Mouse (Mus musculus) hindbrain, embryonic 14.5 days (tissue): ENCODE results near the gene Rgcc. TPM values are rescaled to one million over a fixed set of nuclear protein-coding genes. Genes with fewer than 3 reads are reported as not detected.

Experiments used
- ATAC-seq: fragments of 200-750 bp; cut with Nextera tagmentation; 2 replicates; pipeline ENCODE4 v1.8.0; 2017; ENCODE audit warnings: moderate number of reproducible peaks, mild to moderate bottlenecking, moderate TSS enrichment, moderate library complexity; ENCODE audit not compliant: low FRiP score
- DNase-seq: peaks from one replicate; pipeline ENCODE4 v3.0.0-alpha.2; 2015; ENCODE audit warnings: low spot score
- H3K27ac ChIP-seq: fragments of 300-500 bp; sonication (generic); 2 replicates; pipeline ENCODE4 v1.5.1; 2014; ENCODE audit warnings: mild to moderate bottlenecking, moderate library complexity
- H3K27me3 ChIP-seq: fragments of 300-500 bp; sonication (generic); 2 replicates; pipeline ENCODE4 v1.6.1; 2014; ENCODE audit warnings: mild to moderate bottlenecking, low read length, mixed read lengths; ENCODE audit not compliant: control insufficient read depth, insufficient read depth
- H3K36me3 ChIP-seq: fragments of 300-500 bp; sonication (generic); replicated peaks from 2 replicates; pipeline ENCODE4 v1.6.1; 2014; ENCODE audit not compliant: control insufficient read depth, insufficient read depth
- H3K4me1 ChIP-seq: fragments of 300-500 bp; sonication (generic); replicated peaks from 2 replicates; pipeline ENCODE4 v1.6.1; 2014; ENCODE audit warnings: antibody characterized with exemption, low read length, mixed read lengths; ENCODE audit not compliant: control insufficient read depth, insufficient read depth
- H3K4me2 ChIP-seq: fragments of 300-500 bp; sonication (generic); replicated peaks from 2 replicates; pipeline ENCODE4 v1.6.1; 2014; ENCODE audit warnings: mild to moderate bottlenecking, moderate library complexity
- H3K4me3 ChIP-seq: fragments of 300-500 bp; sonication (generic); replicated peaks from 2 replicates; pipeline ENCODE4 v1.5.1; 2014; ENCODE audit warnings: mild to moderate bottlenecking, low read length
- H3K9ac ChIP-seq: fragments of 300-500 bp; sonication (generic); 2 replicates; pipeline ENCODE4 v1.6.1; 2014
- H3K9me3 ChIP-seq: fragments of 300-500 bp; sonication (generic); 2 replicates; pipeline ENCODE4 v1.6.1; 2016; ENCODE audit warnings: low read length; ENCODE audit not compliant: control insufficient read depth
- WGBS: fragments of 180-500 bp; shearing (Covaris S2); extraction: QIAGEN DNeasy Blood & Tissue Kit; methylation state at CpG from one replicate; pipeline ENCODE4 v1.1.7; 2014; 5-methylcytosine and 5-hydroxymethylcytosine counted together
- polyA plus RNA-seq: library from polyadenylated mRNA; unstranded; fragments of >200 nt; fragmentation: Nextera tagmentation; extraction: Ambion mirVana; gene quantifications from 2 replicates; pipeline ENCODE4 v1.2.1, GENCODE M21; 2014

Gene Rgcc
- polyA plus RNA-seq, 1 experiment from 2014 or later: 40.4 TPM

GRCm38 (mm10) chr14:79317602-79318001, 16.2 kb upstream of the Rgcc start:
- no peak overlapping the region for H3K4me3 ChIP-seq
- 67% methylated on average over 2 of the region's 2 CpGs for WGBS
- no peaks in the 10 kb centered on the region for H3K36me3 ChIP-seq
- DNase-seq (no peak), ATAC-seq (no peak)
- H3K27ac ChIP-seq: no peak overlapping the region
- H3K9me3 ChIP-seq: no peaks in the 10 kb centered on the region
- no peak overlapping the region for H3K9ac ChIP-seq
- no peak overlapping the region for H3K4me2 ChIP-seq
- no peaks in the 10 kb centered on the region for H3K27me3 ChIP-seq
- no peaks in the 10 kb centered on the region for H3K4me1 ChIP-seq

DNA sequence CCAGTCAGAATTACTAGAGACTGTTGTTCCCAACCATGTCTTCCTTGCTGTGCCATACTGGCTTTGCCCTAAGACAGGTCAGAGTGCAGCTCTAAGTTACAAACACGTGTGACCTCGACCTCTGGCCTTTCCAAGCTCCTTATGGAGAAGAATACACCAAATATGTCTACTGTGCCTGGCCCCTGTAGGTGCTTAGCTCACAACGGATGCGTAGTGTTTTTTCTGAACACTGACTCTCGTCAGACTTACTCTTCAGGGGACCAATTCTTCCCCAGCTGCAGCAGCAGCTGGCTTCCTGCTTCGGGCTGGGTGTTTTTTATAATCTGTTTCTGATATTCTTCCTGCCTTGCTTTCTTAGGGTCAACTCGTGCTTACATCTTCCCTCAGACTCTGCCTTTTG, 14.4 kb upstream of the Rgcc start:
- Histone ChIP-seq H3K27me3 (no peaks in the 10 kb centered on the region), H3K36me3 (no peaks in the 10 kb centered on the region), H3K9me3 (no peaks in the 10 kb centered on the region), H3K27ac (no peak overlapping the region), H3K4me1 (no peaks in the 10 kb centered on the region), H3K4me3 (no peak overlapping the region), H3K4me2 (no peak overlapping the region), H3K9ac (no peak overlapping the region)
- no peak for ATAC-seq
- no peak for DNase-seq
- WGBS: 70% methylated on average over 7 of the region's 7 CpGs

- no peaks in the 10 kb centered on the region for H3K4me1 ChIP-seq
- no peak for DNase-seq
- no peaks in the 10 kb centered on the region for H3K27me3 ChIP-seq
- no peaks in the 10 kb centered on the region for H3K36me3 ChIP-seq
- H3K27ac ChIP-seq: no peak overlapping the region
- H3K9me3 ChIP-seq: no peaks in the 10 kb centered on the region
- no peak overlapping the region for H3K9ac ChIP-seq
- 79% methylated on average over 12 of the region's 12 CpGs for WGBS
- ATAC-seq: no peak
- no peak overlapping the region for H3K4me3 ChIP-seq
- H3K4me2 ChIP-seq: no peak overlapping the region
Measured at GRCm38 (mm10) chr14:79314245-79315010, 13.0 kb upstream of the Rgcc start.

DNA sequence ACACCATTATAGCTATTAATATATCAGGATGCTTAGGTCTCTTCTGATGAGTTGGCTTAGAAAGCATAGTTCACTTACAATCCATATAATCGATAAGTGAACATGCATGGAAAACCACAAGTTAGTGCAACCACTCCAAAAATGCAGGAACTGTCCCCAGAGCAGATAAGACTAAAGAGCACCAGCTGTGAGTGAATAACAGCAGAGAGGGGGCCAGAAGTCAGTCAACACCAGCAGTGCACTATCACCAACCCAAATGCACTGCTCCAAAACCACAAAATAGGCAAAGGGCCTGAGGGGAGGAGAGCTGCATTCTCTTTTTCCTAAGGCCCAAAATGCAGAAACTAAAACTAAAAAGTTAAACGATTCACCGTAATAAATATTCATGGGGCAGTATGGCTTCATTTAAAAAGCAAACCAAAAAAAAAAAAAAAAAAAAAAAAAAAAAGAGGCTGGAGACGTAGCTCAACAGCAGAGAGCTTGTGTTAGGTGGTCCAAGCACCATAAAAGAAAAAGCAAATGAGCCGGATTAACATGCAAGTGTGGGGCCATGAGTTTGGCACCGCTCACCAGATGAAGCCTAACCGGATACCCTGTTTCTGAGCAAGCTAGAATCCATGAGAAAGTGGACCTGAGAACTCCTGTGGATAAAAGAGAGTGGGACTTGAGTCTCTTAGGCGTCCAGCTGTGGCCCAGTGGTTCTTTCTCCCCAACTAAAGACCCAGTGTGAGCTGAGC, 12.2 kb upstream of the Rgcc start:
- no peaks in the 10 kb centered on the region for H3K27me3 ChIP-seq
- no peak for DNase-seq
- ATAC-seq: peak; percentile 40; the same call in 1 of the 2 replicates
- H3K27ac ChIP-seq: no peak overlapping the region
- 0 out of 2 replicates have a peak, but pooled peaks cover under 1% of the 10 kb centered on the region for H3K4me1 ChIP-seq
- no peak overlapping the region for H3K9ac ChIP-seq
- H3K36me3 ChIP-seq: no peaks in the 10 kb centered on the region
- H3K4me3 ChIP-seq: no peak overlapping the region
- no peaks in the 10 kb centered on the region for H3K9me3 ChIP-seq
- no peak overlapping the region for H3K4me2 ChIP-seq
- 57% methylated on average over 8 of the region's 8 CpGs for WGBS

DNA sequence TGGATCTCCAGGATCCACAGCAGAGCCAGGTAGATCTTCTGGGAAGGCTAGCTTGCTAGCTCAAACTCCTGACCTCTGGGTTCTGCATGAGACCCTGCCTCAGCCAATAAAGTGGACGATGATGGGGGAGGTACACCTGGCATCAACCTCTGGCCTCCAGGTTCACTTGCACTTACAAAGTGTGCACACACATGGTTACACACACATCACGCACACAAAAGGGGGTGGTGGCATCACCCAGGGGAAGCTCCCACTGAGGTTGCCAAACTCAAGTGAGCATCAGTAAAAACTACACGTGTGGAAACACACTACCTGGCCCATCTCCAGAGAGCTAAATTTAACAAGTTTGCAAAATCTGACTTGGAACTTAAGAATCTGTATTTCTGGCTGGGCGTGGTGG, 11.3 kb upstream of the Rgcc start:
- Histone ChIP-seq H3K9ac (no peak overlapping the region), H3K4me2 (no peak overlapping the region), H3K27me3 (no peaks in the 10 kb centered on the region), H3K4me1 (0 out of 2 replicates have a peak, but pooled peaks cover 7% of the 10 kb centered on the region), H3K9me3 (no peaks in the 10 kb centered on the region), H3K36me3 (no peaks in the 10 kb centered on the region), H3K4me3 (no peak overlapping the region), H3K27ac (no peak overlapping the region)
- WGBS: 90% methylated on average over 4 of the region's 4 CpGs
- no peak for ATAC-seq
- DNase-seq: no peak

GRCm38 (mm10) chr14:79311918-79312454, 10.5 kb upstream of the Rgcc start:
- Histone ChIP-seq H3K27me3 (no peaks in the 10 kb centered on the region), H3K36me3 (no peaks in the 10 kb centered on the region), H3K4me1 (0 out of 2 replicates have a peak, but pooled peaks cover 7% of the 10 kb centered on the region), H3K9ac (no peak overlapping the region), H3K9me3 (no peaks in the 10 kb centered on the region), H3K4me2 (no peak overlapping the region), H3K4me3 (no peak overlapping the region), H3K27ac (no peak overlapping the region)
- WGBS: 76% methylated on average over 4 of the region's 4 CpGs
- no peak for ATAC-seq
- no peak for DNase-seq

DNA sequence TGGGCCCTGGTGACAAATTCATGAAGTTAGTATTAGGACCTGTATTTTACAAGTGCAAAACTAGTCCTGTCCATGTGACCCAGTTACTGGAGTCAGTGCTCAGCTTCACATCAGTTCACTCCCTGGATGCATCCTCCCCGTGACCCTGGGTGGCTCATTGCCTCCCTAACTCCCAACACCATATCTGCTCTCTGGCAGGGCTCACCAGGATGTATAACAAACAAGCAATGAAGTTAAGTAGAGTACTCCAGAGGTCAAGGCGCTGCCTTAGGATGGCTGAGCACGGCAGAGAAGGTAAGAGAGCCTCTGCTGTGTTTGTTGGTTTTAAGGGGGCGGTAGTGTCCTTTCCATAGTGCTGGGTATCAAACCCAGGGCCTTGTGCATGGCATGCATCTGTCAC, 7.7 kb upstream of the Rgcc start:
- H3K9ac ChIP-seq: no peak overlapping the region
- no peaks in the 10 kb centered on the region for H3K9me3 ChIP-seq
- H3K4me2 ChIP-seq: no peak overlapping the region
- H3K36me3 ChIP-seq: no peaks in the 10 kb centered on the region
- H3K27me3 ChIP-seq: no peaks in the 10 kb centered on the region
- H3K4me1 ChIP-seq: 0 out of 2 replicates have a peak, but pooled peaks cover 7% of the 10 kb centered on the region
- DNase-seq (no peak), ATAC-seq (no peak)
- no peak overlapping the region for H3K4me3 ChIP-seq
- WGBS: 56% methylated on average over 4 of the region's 4 CpGs
- no peak overlapping the region for H3K27ac ChIP-seq

DNA sequence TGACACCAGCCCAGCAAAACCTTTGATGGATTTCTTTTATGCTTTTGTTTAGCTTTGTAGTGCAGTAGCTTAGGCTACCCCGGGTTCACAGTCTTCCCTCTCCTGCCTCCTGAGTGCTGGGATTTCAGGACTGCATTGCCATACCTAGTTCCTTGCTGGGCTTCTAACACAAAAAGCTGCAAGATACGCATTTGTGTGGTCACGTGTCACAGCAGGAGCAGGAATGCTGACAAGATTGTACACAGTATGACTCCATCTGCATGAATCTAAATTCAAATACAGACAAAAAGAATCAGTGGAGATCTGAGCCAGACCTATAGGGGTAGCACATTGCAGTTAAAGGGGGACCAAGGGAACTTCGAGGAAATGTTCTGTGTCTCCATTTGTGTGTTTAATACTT, 6.9 kb upstream of the Rgcc start:
- Histone ChIP-seq H3K4me2 (no peak overlapping the region), H3K36me3 (no peaks in the 10 kb centered on the region), H3K4me1 (0 out of 2 replicates have a peak, but pooled peaks cover 7% of the 10 kb centered on the region), H3K9me3 (no peaks in the 10 kb centered on the region), H3K4me3 (no peak overlapping the region), H3K27ac (no peak overlapping the region), H3K9ac (no peak overlapping the region), H3K27me3 (0 out of 2 replicates have a peak, but pooled peaks cover 3% of the 10 kb centered on the region)
- ATAC-seq: peak; percentile 43; the same call in 1 of the 2 replicates
- 6% methylated on average over 4 of the region's 4 CpGs for WGBS
- DNase-seq: no peak

GRCm38 (mm10) chr14:79307908-79308307, 6.5 kb upstream of the Rgcc start:
- H3K4me2 ChIP-seq: no peak overlapping the region
- no peak overlapping the region for H3K4me3 ChIP-seq
- H3K4me1 ChIP-seq: 0 out of 2 replicates have a peak, but pooled peaks cover 7% of the 10 kb centered on the region
- no peak overlapping the region for H3K9ac ChIP-seq
- ATAC-seq (no peak), DNase-seq (no peak)
- WGBS: 49% methylated on average over 5 of the region's 5 CpGs
- H3K27ac ChIP-seq: no peak overlapping the region
- no peaks in the 10 kb centered on the region for H3K9me3 ChIP-seq
- peaks cover 4% of the 10 kb centered on the region; the same call in 1 of the 2 replicates for H3K27me3 ChIP-seq
- H3K36me3 ChIP-seq: no peaks in the 10 kb centered on the region
